Mouse (Mus musculus) hindbrain, embryonic 16.5 days (tissue): Measurements from ENCODE around the gene Dcst2. TPM values are rescaled to one million over a fixed set of nuclear protein-coding genes. Genes with fewer than 3 reads are reported as not detected.

Experiments used
- ATAC-seq: fragments of 200-750 bp; cut with Nextera tagmentation; 2 replicates; pipeline ENCODE4 v1.8.0; 2017; ENCODE audit warnings: moderate TSS enrichment, moderate library complexity
- H3K27ac ChIP-seq: fragments of 300-500 bp; sonication (generic); 2 replicates; pipeline ENCODE4 v1.5.1; 2014; ENCODE audit warnings: low read depth, mild to moderate bottlenecking, control low read depth, low read length, moderate library complexity
- H3K27me3 ChIP-seq: fragments of 300-500 bp; sonication (generic); replicated peaks from 2 replicates; pipeline ENCODE4 v1.6.1; 2014; ENCODE audit warnings: low read length; ENCODE audit not compliant: control insufficient read depth, insufficient read depth
- H3K36me3 ChIP-seq: fragments of 300-500 bp; sonication (generic); 2 replicates; pipeline ENCODE4 v1.6.1; 2014; ENCODE audit warnings: mild to moderate bottlenecking, low read length, moderate library complexity, mixed read lengths; ENCODE audit not compliant: control insufficient read depth, insufficient read depth
- H3K4me1 ChIP-seq: fragments of 300-500 bp; sonication (generic); 2 replicates; pipeline ENCODE4 v1.6.1; 2014; ENCODE audit warnings: low read depth, low read length; ENCODE audit not compliant: control insufficient read depth, insufficient read depth
- H3K4me2 ChIP-seq: fragments of 300-500 bp; sonication (generic); 2 replicates; pipeline ENCODE4 v1.6.1; 2014; ENCODE audit warnings: mild to moderate bottlenecking, low read length, control low read depth, moderate library complexity
- H3K4me3 ChIP-seq: fragments of 300-500 bp; sonication (generic); 2 replicates; pipeline ENCODE4 v1.5.1; 2014; ENCODE audit warnings: mild to moderate bottlenecking, low read length, control low read depth, moderate library complexity
- H3K9ac ChIP-seq: fragments of 300-500 bp; sonication (generic); 2 replicates; pipeline ENCODE4 v1.6.1; 2014; ENCODE audit warnings: low read depth, mild to moderate bottlenecking, control low read depth, low read length, moderate library complexity
- H3K9me3 ChIP-seq: fragments of 300-500 bp; sonication (generic); 2 replicates; pipeline ENCODE4 v1.6.1; 2014; ENCODE audit warnings: mild to moderate bottlenecking, low read length, moderate library complexity; ENCODE audit not compliant: control insufficient read depth
- WGBS: fragments of 180-500 bp; shearing (Covaris S2); extraction: QIAGEN DNeasy Blood & Tissue Kit; methylation state at CpG from one replicate; pipeline ENCODE4 v1.1.7; 2014; 5-methylcytosine and 5-hydroxymethylcytosine counted together
- polyA plus RNA-seq: library from polyadenylated mRNA; unstranded; fragments of >200 nt; fragmentation: Nextera tagmentation; extraction: Ambion mirVana; gene quantifications from 2 replicates; pipeline ENCODE4 v1.2.1, GENCODE M21; 2015

The Dcst2 gene
- polyA plus RNA-seq, 1 experiment from 2014 or later, result 0.10 TPM

- ATAC-seq, result no peak
- H3K4me1 ChIP-seq, result peaks cover 27% of the 10 kb centered on the region
These were observed 58.2 kb downstream of the Dcst2 start for GRCm38 (mm10) chr3:89419981-89420380.

DNA sequence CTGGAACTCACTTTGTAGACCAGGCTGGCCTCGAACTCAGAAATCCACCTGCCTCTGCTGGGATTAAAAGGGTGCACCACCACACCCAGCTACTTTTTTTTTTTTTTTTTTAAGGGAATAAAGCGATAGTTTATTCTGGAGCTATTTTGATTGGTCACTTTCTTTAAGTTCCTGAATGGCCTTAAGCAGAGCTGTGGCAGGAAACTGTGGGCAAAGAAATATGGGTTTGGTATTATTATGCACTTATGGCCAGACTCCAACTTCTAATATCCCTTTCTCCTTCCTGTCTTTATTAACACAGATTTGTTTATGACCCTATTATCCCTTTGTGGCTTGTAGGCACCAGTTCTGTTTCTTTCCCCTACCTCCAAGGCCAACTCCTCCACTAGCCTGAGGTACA lies 58.6 kb downstream of the Dcst2 start:
- no peak for ATAC-seq
- Histone ChIP-seq H3K4me2 (no peak overlapping the region), H3K27ac (no peak overlapping the region), H3K36me3 (no peaks in the 10 kb centered on the region), H3K9ac (no peak overlapping the region), H3K4me3 (no peak overlapping the region), H3K9me3 (no peaks in the 10 kb centered on the region), H3K27me3 (no peaks in the 10 kb centered on the region), H3K4me1 (peaks cover 27% of the 10 kb centered on the region)
- 54% methylated on average over 2 of the region's 2 CpGs for WGBS

More at GRCm38 (mm10) chr3:89419981-89420380, 58.2 kb downstream of the Dcst2 start:
- H3K9me3 ChIP-seq, result no peaks in the 10 kb centered on the region
- H3K36me3 ChIP-seq, result peaks cover 3% of the 10 kb centered on the region
- no peak overlapping the region; the same call in 1 of the 2 replicates for H3K27ac ChIP-seq
- peak overlapping the region; percentile 63 for H3K4me3 ChIP-seq
- no peaks in the 10 kb centered on the region for H3K27me3 ChIP-seq
- H3K9ac ChIP-seq, result peak overlapping the region; percentile 55
- 32% methylated on average over 3 of the region's 3 CpGs for WGBS
- H3K4me2 ChIP-seq, result peak overlapping the region; percentile 99

- Histone ChIP-seq H3K4me3 (peak overlapping the region; percentile 36), H3K4me1 (peaks cover 27% of the 10 kb centered on the region), H3K27ac (peak overlapping the region; percentile 6; the same call in 1 of the 2 replicates), H3K9me3 (no peaks in the 10 kb centered on the region), H3K9ac (peak overlapping the region; percentile 70), H3K27me3 (no peaks in the 10 kb centered on the region), H3K4me2 (peak overlapping the region; percentile 66), H3K36me3 (no peaks in the 10 kb centered on the region)
- peak; percentile 49 for ATAC-seq
- 8% methylated on average over 11 of the region's 11 CpGs for WGBS
These were observed 59.4 kb downstream of the Dcst2 start for GRCm38 (mm10) chr3:89421002-89421774.

DNA sequence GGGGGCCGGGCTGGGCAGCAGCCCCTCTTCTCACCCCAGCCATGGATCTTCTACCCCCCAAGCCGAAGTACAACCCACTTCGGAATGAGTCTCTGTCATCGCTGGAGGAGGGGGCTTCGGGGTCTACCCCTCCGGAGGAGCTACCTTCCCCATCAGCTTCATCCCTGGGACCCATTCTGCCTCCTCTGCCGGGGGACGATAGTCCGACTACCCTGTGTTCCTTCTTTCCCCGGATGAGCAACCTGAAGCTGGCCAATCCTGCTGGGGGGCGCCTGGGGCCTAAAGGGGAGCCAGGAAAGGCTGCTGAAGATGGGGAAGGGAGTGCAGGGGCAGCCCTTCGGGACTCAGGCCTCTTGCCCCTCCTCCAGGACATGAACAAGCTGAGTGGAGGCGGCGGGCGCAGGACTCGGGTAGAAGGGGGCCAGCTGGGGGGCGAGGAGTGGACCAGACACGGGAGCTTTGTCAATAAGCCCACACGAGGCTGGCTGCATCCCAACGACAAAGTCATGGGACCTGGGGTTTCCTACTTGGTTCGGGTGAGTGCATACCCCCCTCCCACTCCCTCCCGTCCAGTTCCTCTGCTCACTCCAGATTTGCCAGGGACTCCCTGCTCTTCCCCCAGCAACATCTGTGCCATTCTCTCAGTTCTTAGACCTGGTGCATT lies 60.2 kb downstream of the Dcst2 start:
- peak overlapping the region; percentile 66 for H3K4me2 ChIP-seq
- no peaks in the 10 kb centered on the region for H3K9me3 ChIP-seq
- H3K9ac ChIP-seq, result peak overlapping the region; percentile 70
- no peaks in the 10 kb centered on the region for H3K36me3 ChIP-seq
- H3K27ac ChIP-seq, result no peak overlapping the region; the same call in 1 of the 2 replicates
- no peaks in the 10 kb centered on the region for H3K27me3 ChIP-seq
- no peak for ATAC-seq
- H3K4me1 ChIP-seq, result peaks cover 24% of the 10 kb centered on the region
- 7% methylated on average over 21 of the region's 22 CpGs for WGBS
- peak overlapping the region; percentile 36 for H3K4me3 ChIP-seq

- no peak for ATAC-seq
- Histone ChIP-seq H3K4me2 (peak overlapping the region; percentile 66), H3K27me3 (no peaks in the 10 kb centered on the region), H3K4me1 (peaks cover 18% of the 10 kb centered on the region), H3K4me3 (peak overlapping the region; percentile 36), H3K9me3 (no peaks in the 10 kb centered on the region), H3K36me3 (no peaks in the 10 kb centered on the region), H3K9ac (no peak overlapping the region), H3K27ac (no peak overlapping the region)
- 76% methylated on average over 6 of the region's 6 CpGs for WGBS
These were observed 60.9 kb downstream of the Dcst2 start for GRCm38 (mm10) chr3:89422556-89423205.

DNA sequence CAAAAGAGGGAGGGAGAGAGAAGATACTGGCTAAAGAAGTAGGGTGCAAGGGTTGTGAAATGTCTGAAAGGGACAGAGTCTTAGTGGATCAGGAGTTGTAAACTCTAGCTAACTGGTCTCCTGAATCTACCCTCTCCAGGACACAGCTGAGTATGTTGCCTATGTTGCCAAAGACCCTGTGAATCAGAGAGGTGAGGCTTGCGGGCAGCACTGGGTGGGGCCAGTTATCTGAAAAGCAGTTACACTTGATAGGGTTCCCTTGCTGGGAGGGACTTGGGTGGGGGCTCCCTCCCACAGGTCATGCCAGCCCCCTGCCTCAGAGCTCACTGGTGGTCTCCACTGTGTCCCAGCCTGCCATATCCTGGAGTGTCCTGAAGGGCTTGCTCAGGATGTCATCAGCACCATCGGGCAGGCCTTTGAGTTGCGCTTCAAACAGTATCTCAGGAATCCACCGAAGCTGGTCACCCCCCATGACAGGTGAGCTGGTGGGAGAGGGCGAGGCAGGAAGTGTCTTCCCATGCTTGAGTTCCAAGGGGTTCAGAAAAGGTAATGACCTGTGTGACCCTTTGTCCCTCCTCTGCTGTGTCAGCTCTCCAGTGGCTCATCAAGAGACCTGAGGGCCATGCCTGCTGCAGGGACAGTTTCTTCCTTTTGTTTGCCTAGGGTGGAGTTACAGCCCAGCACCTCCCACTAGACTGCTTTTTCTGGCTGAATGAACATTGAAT lies 62.8 kb downstream of the Dcst2 start:
- H3K4me2 ChIP-seq, result no peak overlapping the region
- H3K27ac ChIP-seq, result no peak overlapping the region
- no peak overlapping the region for H3K9ac ChIP-seq
- no peaks in the 10 kb centered on the region for H3K9me3 ChIP-seq
- 98% methylated on average over 5 of the region's 5 CpGs for WGBS
- peaks cover 12% of the 10 kb centered on the region for H3K4me1 ChIP-seq
- H3K27me3 ChIP-seq, result no peaks in the 10 kb centered on the region
- H3K36me3 ChIP-seq, result no peaks in the 10 kb centered on the region
- H3K4me3 ChIP-seq, result no peak overlapping the region
- ATAC-seq, result no peak

DNA sequence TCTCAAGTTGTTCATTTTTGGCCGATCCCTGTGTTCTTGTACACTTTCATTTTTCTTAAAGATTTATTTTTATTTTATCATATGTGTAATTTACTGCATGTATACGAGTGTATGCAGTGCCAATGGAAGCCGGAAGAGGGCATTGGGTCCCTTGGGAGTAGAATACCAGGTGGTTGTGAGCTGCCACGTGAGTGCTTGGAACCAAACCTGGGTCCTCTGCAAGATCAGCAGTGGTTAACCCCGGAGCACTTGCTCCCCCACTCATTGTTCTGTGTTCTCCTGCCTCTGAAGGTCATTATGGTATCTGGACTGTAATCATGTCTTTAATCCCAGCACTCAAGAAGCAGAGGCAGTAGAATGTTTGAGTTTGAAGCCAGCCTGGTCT lies 63.4 kb downstream of the Dcst2 start:
- Histone ChIP-seq H3K9ac (no peak overlapping the region), H3K27me3 (no peaks in the 10 kb centered on the region), H3K36me3 (no peaks in the 10 kb centered on the region), H3K4me1 (peaks cover 7% of the 10 kb centered on the region), H3K4me3 (no peak overlapping the region), H3K27ac (no peak overlapping the region), H3K9me3 (no peaks in the 10 kb centered on the region), H3K4me2 (no peak overlapping the region)
- no peak for ATAC-seq
- WGBS, result 85% methylated on average over 5 of the region's 5 CpGs

DNA sequence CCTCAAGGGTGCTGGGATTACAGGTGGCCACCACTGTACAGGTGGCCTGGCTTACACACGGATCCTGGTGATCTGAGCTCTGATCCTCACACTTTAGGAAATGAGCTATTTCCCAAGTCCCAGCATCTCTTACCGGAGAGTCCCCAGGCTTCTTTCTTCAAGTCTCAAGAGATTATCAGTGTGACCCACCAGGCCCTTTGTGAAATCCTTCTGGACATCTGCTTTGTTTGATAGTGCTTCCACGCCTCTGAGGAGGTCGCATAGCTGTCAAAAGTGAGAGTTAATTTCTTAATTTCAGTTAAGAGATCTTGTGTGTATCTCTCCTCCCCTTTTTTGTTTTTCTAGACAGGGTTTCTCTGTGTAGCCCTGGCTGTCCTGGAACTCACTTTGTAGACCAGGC lies 64.1 kb downstream of the Dcst2 start:
- H3K9me3 ChIP-seq, result no peaks in the 10 kb centered on the region
- WGBS, result 93% methylated on average over 4 of the region's 4 CpGs
- ATAC-seq, result no peak
- no peak overlapping the region for H3K9ac ChIP-seq
- no peak overlapping the region for H3K4me2 ChIP-seq
- no peaks in the 10 kb centered on the region for H3K27me3 ChIP-seq
- H3K4me1 ChIP-seq, result peaks cover 7% of the 10 kb centered on the region
- H3K4me3 ChIP-seq, result no peak overlapping the region
- no peaks in the 10 kb centered on the region for H3K36me3 ChIP-seq
- H3K27ac ChIP-seq, result no peak overlapping the region
